Mouse (Mus musculus) cerebellum, adult 2 months (tissue): ENCODE results near the gene Lad1. TPM values are rescaled to one million over a fixed set of nuclear protein-coding genes. Genes with fewer than 3 reads are reported as not detected.
A peak's percentile ranks its signal among the peaks of the same experiment; 100 is the strongest.

ENCODE experiments used
- DNase-seq, 2 experiments: peaks; one replicate each; pipeline ENCODE4 v3.0.0; 2021
- H3K27ac ChIP-seq: fragments of 200-500 bp; 2 replicates; pipeline ENCODE4 v1.5.1; 2012; ENCODE audit warnings: low read length, control low read depth, inconsistent platforms; ENCODE audit not compliant: insufficient read depth
- H3K27me3 ChIP-seq: fragments of 200-500 bp; 2 replicates; pipeline ENCODE4 v1.6.1; 2012; ENCODE audit warnings: inconsistent platforms, mild to moderate bottlenecking, low read length, moderate library complexity; ENCODE audit not compliant: control insufficient read depth, insufficient read depth
- H3K4me1 ChIP-seq: fragments of 200-500 bp; 2 replicates; pipeline ENCODE4 v1.6.1; 2011; ENCODE audit warnings: low read length; ENCODE audit not compliant: control insufficient read depth, insufficient read depth
- H3K4me3 ChIP-seq: fragments of 200-500 bp; replicated peaks from 2 replicates; pipeline ENCODE3; 2011; ENCODE audit warnings: mild to moderate bottlenecking, low read depth, low read length, control low read depth; ENCODE audit not compliant: insufficient read depth
- CTCF ChIP-seq: fragments of 200-500 bp; IDR thresholded peaks from 2 replicates; pipeline ENCODE4 v1.5.1; 2011; ENCODE audit warnings: low read depth, mild to moderate bottlenecking, control low read depth, low read length, moderate library complexity, borderline replicate concordance; ENCODE audit not compliant: insufficient read depth
- POLR2A ChIP-seq: fragments of 200-500 bp; IDR thresholded peaks from 2 replicates; pipeline ENCODE4 v1.6.1; 2011; ENCODE audit warnings: low read length, control low read depth, borderline replicate concordance; ENCODE audit not compliant: insufficient read depth
- WGBS: fragments of 180-500 bp; shearing (Covaris S2); methylation state at CpG from one replicate; pipeline ENCODE4 v1.1.7; 2018; 5-methylcytosine and 5-hydroxymethylcytosine counted together
- polyA plus RNA-seq: library from polyadenylated mRNA; depleted of rRNA; stranded (reverse); fragments of >200 nt; gene quantifications from 2 replicates; pipeline ENCODE4 v1.2.3, GENCODE M21; 2012

The Lad1 gene
- polyA plus RNA-seq, 1 experiment: 1.2 TPM

GRCm38 (mm10) chr1:135850722-135851512, 32.5 kb downstream of the Lad1 start:
- Histone ChIP-seq H3K27me3 (no peaks in the 10 kb centered on the region), H3K27ac (no peak overlapping the region), H3K4me3 (no peak overlapping the region), H3K4me1 (no peaks in the 10 kb centered on the region; the same call in 1 of the 2 replicates)
- 72% methylated on average over 12 of the region's 12 CpGs for WGBS
- no peak for DNase-seq
- 0 out of 2 replicates have a peak, but pooled peaks have one; percentile 13 for TF ChIP-seq CTCF
- no peak for TF ChIP-seq POLR2A

DNA sequence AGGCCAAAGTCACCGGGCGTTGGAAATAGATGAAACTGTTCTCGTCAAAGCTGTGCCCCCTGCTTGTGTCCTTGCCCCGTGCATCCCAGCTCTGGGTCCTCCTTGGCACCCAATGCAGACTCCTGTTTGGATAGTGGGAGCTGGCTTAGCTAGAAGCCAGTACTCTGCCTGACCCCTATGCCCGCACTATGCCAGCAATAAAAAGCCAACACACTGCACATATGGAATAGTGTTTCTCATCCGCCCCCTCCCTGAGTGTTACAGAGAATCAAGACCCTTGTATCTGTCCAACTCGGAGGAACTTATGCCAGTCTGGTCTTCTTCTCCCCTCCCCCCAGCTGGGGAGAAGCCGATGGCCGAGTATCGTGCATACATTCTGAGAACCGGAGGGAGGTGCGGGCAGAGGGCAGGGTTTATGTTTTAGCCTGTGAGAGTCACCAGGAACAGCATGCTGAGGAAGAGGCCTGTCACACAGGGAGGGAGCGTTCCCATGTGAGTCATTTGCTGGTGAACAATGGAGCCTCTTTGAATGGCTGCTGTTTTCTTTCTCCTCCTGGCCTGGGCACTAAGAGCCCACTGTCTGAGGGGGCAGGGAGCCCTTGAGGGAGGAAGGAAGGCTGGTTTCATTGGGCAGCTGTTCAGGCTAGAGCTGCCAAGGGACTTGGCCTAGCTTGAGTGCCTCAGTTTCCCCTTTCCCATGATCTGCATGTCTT, 33.8 kb downstream of the Lad1 start:
- H3K27me3 ChIP-seq: no peaks in the 10 kb centered on the region
- TF ChIP-seq CTCF (no peak), POLR2A (no peak)
- H3K4me1 ChIP-seq: no peaks in the 10 kb centered on the region; the same call in 1 of the 2 replicates
- peak overlapping the region; percentile 34; the same call in 1 of the 2 replicates for H3K27ac ChIP-seq
- WGBS: 40% methylated on average over 13 of the region's 13 CpGs
- no peak overlapping the region for H3K4me3 ChIP-seq
- DNase-seq: peak in 1 of 2 experiments; percentile 17

GRCm38 (mm10) chr1:135853200-135853599, 34.8 kb downstream of the Lad1 start:
- Histone ChIP-seq H3K4me3 (no peak overlapping the region), H3K27ac (no peak overlapping the region), H3K4me1 (no peaks in the 10 kb centered on the region), H3K27me3 (no peaks in the 10 kb centered on the region)
- TF ChIP-seq CTCF: no peak
- no peak for TF ChIP-seq POLR2A
- DNase-seq: no peak
- WGBS: 91% methylated on average over 4 of the region's 4 CpGs

DNA sequence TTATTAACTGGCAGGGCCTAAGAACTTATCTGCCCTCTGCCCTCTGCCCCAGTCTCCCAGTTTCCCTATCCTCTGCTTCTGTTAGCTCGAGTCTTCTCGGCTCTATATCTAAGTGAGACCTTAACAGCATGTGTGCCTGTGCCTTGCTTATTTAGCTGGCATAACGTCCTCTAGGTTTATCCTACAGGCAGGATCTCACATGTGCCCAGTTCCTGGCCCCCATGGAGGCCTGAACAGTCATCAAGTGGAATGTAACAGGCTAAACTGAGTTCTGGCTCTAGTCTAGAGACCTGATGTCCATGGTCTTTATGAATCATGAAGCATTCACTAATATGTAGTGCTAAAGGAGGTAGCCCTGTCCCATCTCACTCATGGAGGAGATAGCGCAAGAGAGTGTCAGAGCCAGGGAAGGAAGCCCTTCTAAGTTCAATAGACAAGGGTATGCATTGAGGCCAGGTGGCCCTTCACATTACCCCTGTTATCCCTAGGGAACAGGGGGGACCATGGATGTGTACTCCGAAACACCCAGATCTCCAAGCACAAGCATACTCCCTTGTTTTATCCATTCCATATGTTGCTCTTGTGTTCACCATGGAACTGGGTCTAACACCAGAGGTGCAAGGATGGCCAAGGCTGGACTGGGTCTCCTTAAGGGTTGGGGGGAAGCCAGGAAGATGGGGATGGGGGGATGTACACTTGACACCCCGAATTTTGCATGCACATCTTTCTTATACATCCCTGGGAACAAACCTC, 36.4 kb downstream of the Lad1 start:
- no peak for DNase-seq
- WGBS: 87% methylated on average over 6 of the region's 6 CpGs
- TF ChIP-seq CTCF (no peak), POLR2A (no peak)
- H3K4me3 ChIP-seq: no peak overlapping the region
- no peaks in the 10 kb centered on the region for H3K4me1 ChIP-seq
- H3K27me3 ChIP-seq: no peaks in the 10 kb centered on the region
- no peak overlapping the region for H3K27ac ChIP-seq

GRCm38 (mm10) chr1:135855344-135855687, 36.9 kb downstream of the Lad1 start:
- H3K4me1 ChIP-seq: no peaks in the 10 kb centered on the region
- 100% methylated on average over 1 of the region's 1 CpGs for WGBS
- TF ChIP-seq POLR2A: no peak
- TF ChIP-seq CTCF: no peak

DNA sequence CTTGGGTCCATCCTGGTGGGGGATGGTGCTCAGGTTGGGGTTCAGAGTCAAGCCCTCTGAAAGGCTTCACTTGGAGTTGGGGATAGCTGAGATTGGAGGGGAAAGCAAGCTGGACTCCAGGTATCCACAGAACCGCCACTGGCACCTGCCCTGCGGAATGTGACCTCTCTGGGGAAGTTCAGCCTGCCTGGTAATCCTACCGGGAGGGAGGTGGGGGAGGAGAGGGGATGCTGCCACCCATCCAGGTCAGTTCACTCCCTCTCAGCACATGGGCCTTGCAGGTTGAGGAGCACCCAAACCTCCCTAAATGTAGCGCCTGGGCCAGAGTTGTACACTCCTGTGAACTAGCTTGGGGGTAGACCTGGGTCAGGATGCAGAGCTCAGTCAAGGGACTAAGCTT, 37.7 kb downstream of the Lad1 start:
- no peaks in the 10 kb centered on the region for H3K27me3 ChIP-seq
- WGBS: 74% methylated on average over 4 of the region's 4 CpGs
- DNase-seq: no peak
- no peak overlapping the region for H3K27ac ChIP-seq
- TF ChIP-seq POLR2A: no peak
- TF ChIP-seq CTCF: no peak
- no peaks in the 10 kb centered on the region for H3K4me1 ChIP-seq
- no peak overlapping the region for H3K4me3 ChIP-seq

More at GRCm38 (mm10) chr1:135855344-135855687, 36.9 kb downstream of the Lad1 start:
- DNase-seq: no peak
- Histone ChIP-seq H3K27me3 (no peaks in the 10 kb centered on the region), H3K27ac (no peak overlapping the region), H3K4me3 (no peak overlapping the region)

GRCm38 (mm10) chr1:135857137-135857775, 38.9 kb downstream of the Lad1 start:
- 67% methylated on average over 11 of the region's 11 CpGs for WGBS
- Histone ChIP-seq H3K4me3 (no peak overlapping the region), H3K4me1 (no peaks in the 10 kb centered on the region), H3K27ac (no peak overlapping the region), H3K27me3 (no peaks in the 10 kb centered on the region)
- no peak for DNase-seq
- TF ChIP-seq CTCF: no peak
- no peak for TF ChIP-seq POLR2A
